Mouse (Mus musculus) stomach, postnatal 0 days (tissue): Measurements from ENCODE around the gene St3gal6. TPM values are rescaled to one million over a fixed set of nuclear protein-coding genes. Genes with fewer than 3 reads are reported as not detected.

Experiments used
- ATAC-seq: fragments of 200-750 bp; cut with Nextera tagmentation; 2 replicates; pipeline ENCODE4 v1.8.0; 2017; ENCODE audit not compliant: low FRiP score, low TSS enrichment
- DNase-seq: peaks from one replicate; pipeline ENCODE4 v3.0.0-alpha.2; 2016; ENCODE audit warnings: low spot score
- H3K27ac ChIP-seq: fragments of 300-500 bp; sonication (generic); replicated peaks from 2 replicates; pipeline ENCODE4 v1.5.1; 2014; ENCODE audit warnings: mild to moderate bottlenecking, control low read depth
- H3K27me3 ChIP-seq: fragments of 300-500 bp; sonication (generic); 2 replicates; pipeline ENCODE4 v1.6.1; 2014; ENCODE audit warnings: low read length; ENCODE audit not compliant: control insufficient read depth, insufficient read depth
- H3K36me3 ChIP-seq: fragments of 300-500 bp; sonication (generic); 2 replicates; pipeline ENCODE4 v1.6.1; 2014; ENCODE audit warnings: low read length, mixed read lengths; ENCODE audit not compliant: control insufficient read depth, insufficient read depth
- H3K4me1 ChIP-seq: fragments of 300-500 bp; sonication (generic); replicated peaks from 2 replicates; pipeline ENCODE4 v1.6.1; 2014; ENCODE audit warnings: antibody characterized with exemption; ENCODE audit not compliant: control insufficient read depth, insufficient read depth
- H3K4me2 ChIP-seq: fragments of 300-500 bp; sonication (generic); replicated peaks from 2 replicates; pipeline ENCODE4 v1.6.1; 2014; ENCODE audit warnings: low read depth, mild to moderate bottlenecking, control low read depth, moderate library complexity
- H3K4me3 ChIP-seq: fragments of 300-500 bp; sonication (generic); 2 replicates; pipeline ENCODE4 v1.5.1; 2014; ENCODE audit warnings: low read depth, low read length, control low read depth
- H3K9ac ChIP-seq: fragments of 300-500 bp; sonication (generic); 2 replicates; pipeline ENCODE4 v1.6.1; 2014; ENCODE audit warnings: mild to moderate bottlenecking, low read length, control low read depth, mixed read lengths
- H3K9me3 ChIP-seq: fragments of 300-500 bp; sonication (generic); 2 replicates; pipeline ENCODE4 v1.6.1; 2016; ENCODE audit warnings: low read length; ENCODE audit not compliant: control insufficient read depth
- CTCF ChIP-seq: IDR thresholded peaks from 2 replicates; pipeline ENCODE4 v1.5.1; 2016; ENCODE audit warnings: antibody characterized with exemption, low read depth, mild to moderate bottlenecking, moderate library complexity
- EP300 ChIP-seq: optimal IDR thresholded peaks from 2 replicates; pipeline ENCODE3; 2016; ENCODE audit warnings: antibody characterized with exemption
- WGBS: fragments of 180-500 bp; shearing (Covaris S2); extraction: QIAGEN DNeasy Blood & Tissue Kit; methylation state at CpG from one replicate; pipeline ENCODE4 v1.1.7; 2014; 5-methylcytosine and 5-hydroxymethylcytosine counted together
- polyA plus RNA-seq: library from polyadenylated mRNA; unstranded; fragments of >200 nt; fragmentation: Nextera tagmentation; extraction: Ambion mirVana; gene quantifications from 2 replicates; pipeline ENCODE4 v1.2.1, GENCODE M21; 2015

St3gal6 gene
- polyA plus RNA-seq, 1 experiment from 2014 or later: 8.0 TPM

GRCm38 (mm10) chr16:58516960-58517798 is 6.9 kb downstream of the St3gal6 start:
- no peak for DNase-seq
- H3K27ac ChIP-seq: no peak overlapping the region

GRCm38 (mm10) chr16:58516161-58516560 is 7.9 kb downstream of the St3gal6 start:
- H3K36me3 ChIP-seq: no peaks in the 10 kb centered on the region
- no peaks in the 10 kb centered on the region for H3K27me3 ChIP-seq
- H3K4me3 ChIP-seq: no peak overlapping the region
- no peak overlapping the region for H3K9ac ChIP-seq
- 90% methylated on average over 2 of the region's 2 CpGs for WGBS
- peaks cover 3% of the 10 kb centered on the region; the same call in 1 of the 2 replicates for H3K4me1 ChIP-seq
- H3K4me2 ChIP-seq: no peak overlapping the region
- no peak for ATAC-seq
- no peak for DNase-seq
- no peak overlapping the region for H3K27ac ChIP-seq
- no peaks in the 10 kb centered on the region for H3K9me3 ChIP-seq
- TF ChIP-seq EP300 (no peak), CTCF (no peak)

More at GRCm38 (mm10) chr16:58516960-58517798, 6.9 kb downstream of the St3gal6 start:
- Histone ChIP-seq H3K4me2 (no peak overlapping the region), H3K4me3 (no peak overlapping the region), H3K9ac (no peak overlapping the region), H3K36me3 (no peaks in the 10 kb centered on the region), H3K9me3 (no peaks in the 10 kb centered on the region), H3K4me1 (peaks cover 2% of the 10 kb centered on the region; the same call in 1 of the 2 replicates), H3K27me3 (no peaks in the 10 kb centered on the region)
- WGBS: 86% methylated on average over 7 of the region's 7 CpGs
- no peak for TF ChIP-seq CTCF
- TF ChIP-seq EP300: no peak
- no peak for ATAC-seq

DNA sequence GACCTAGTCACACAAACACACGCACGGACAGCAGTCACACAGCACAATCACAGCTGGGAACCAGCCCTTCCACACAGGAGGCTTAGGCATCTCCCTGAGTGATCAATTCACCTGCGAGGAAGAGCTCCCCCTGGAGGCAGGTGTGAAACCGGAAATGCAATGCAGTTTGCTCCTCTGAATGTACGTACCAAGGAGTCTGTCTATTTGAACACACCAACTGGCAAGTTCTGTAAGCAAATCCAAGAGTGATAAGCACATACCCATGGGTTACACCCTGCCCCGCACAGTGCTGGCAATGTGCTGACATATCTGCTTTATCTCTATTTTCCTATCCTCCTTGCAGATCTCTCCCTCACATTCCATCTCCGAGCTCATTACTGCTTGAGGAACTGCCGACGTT is 9.5 kb downstream of the St3gal6 start:
- peak; percentile 72 for TF ChIP-seq CTCF
- TF ChIP-seq EP300: no peak
- no peak overlapping the region for H3K9ac ChIP-seq
- DNase-seq (peak; percentile 61), ATAC-seq (peak; percentile 22; the same call in 1 of the 2 replicates)
- no peaks in the 10 kb centered on the region for H3K27me3 ChIP-seq
- no peaks in the 10 kb centered on the region for H3K9me3 ChIP-seq
- no peak overlapping the region for H3K4me3 ChIP-seq
- no peak overlapping the region for H3K27ac ChIP-seq
- H3K4me1 ChIP-seq: peaks cover 3% of the 10 kb centered on the region; the same call in 1 of the 2 replicates
- H3K4me2 ChIP-seq: no peak overlapping the region
- 72% methylated on average over 9 of the region's 9 CpGs for WGBS
- H3K36me3 ChIP-seq: no peaks in the 10 kb centered on the region

- H3K4me2 ChIP-seq: no peak overlapping the region
- no peak for TF ChIP-seq CTCF
- TF ChIP-seq EP300: no peak
Observed at GRCm38 (mm10) chr16:58513755-58514154, 10.3 kb downstream of the St3gal6 start.

DNA sequence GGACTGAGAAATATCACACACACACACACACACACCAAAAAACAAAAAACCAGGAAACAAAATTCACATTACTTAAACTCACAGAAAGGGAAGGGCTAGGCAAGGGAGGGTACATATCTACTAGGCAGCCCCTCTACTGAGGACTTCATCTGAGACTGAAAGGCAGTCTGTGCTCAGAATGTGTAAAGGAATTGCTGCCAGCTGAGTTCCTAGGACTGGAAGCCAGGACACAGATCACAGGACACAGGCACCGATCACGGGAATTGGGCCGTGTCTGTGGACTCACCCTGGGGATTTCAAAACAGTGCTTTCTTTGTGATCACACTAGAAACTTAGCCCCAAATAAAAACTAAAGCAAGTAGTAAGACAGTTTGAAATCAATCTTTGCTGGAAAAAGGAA is 11.2 kb downstream of the St3gal6 start:
- Histone ChIP-seq H3K4me2 (no peak overlapping the region), H3K9ac (no peak overlapping the region), H3K9me3 (no peaks in the 10 kb centered on the region), H3K4me3 (no peak overlapping the region), H3K36me3 (no peaks in the 10 kb centered on the region), H3K27ac (0 out of 2 replicates have a peak overlapping the region, but pooled peaks have one; percentile 8), H3K4me1 (peaks cover 3% of the 10 kb centered on the region; the same call in 1 of the 2 replicates), H3K27me3 (no peaks in the 10 kb centered on the region)
- 54% methylated on average over 3 of the region's 3 CpGs for WGBS
- TF ChIP-seq CTCF: no peak
- TF ChIP-seq EP300: no peak
- DNase-seq: no peak
- ATAC-seq: peak; percentile 24; the same call in 1 of the 2 replicates

More at GRCm38 (mm10) chr16:58513755-58514154, 10.3 kb downstream of the St3gal6 start:
- Histone ChIP-seq H3K9me3 (no peaks in the 10 kb centered on the region), H3K4me1 (peaks cover 3% of the 10 kb centered on the region; the same call in 1 of the 2 replicates), H3K27me3 (no peaks in the 10 kb centered on the region), H3K27ac (peak overlapping the region; percentile 25; the same call in 1 of the 2 replicates), H3K36me3 (no peaks in the 10 kb centered on the region), H3K4me3 (no peak overlapping the region), H3K9ac (no peak overlapping the region)
- no peak for DNase-seq
- no peak for ATAC-seq
- 46% methylated on average over 6 of the region's 6 CpGs for WGBS
